Mouse (Mus musculus): ENCODE measurements around the gene Upp2.

DNA sequence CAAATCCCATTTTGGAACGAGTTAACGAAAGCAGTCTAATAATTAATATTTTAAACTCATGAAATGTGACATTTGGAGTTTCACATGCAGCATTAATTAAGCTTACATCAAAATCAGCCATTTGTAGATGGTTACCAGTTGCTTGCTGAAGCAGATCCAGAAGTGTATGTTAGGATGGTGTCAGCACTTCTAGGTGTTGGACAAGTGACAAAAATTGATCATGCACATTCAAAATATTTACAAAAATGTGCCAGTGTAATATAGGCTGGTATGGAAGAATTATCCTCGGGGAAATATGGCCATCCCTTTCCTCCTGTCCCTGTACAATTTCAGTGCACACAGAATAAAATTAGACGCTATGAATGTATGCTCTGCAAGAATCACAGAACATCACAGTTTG is 223.3 kb downstream of the Upp2 start:
- no peak for TF ChIP-seq CTCF (IDR thresholded peaks at IDR 0.05; ENCODE audit: low read depth)
- no peak for TF ChIP-seq EP300 (IDR thresholded peaks at IDR 0.05; ENCODE audit: low read depth)

Data from liver, postnatal 0 days (tissue).